Mouse (Mus musculus) lung, embryonic 16.5 days (tissue): Measurements from ENCODE around the gene Rasa2. TPM values are rescaled to one million over a fixed set of nuclear protein-coding genes. Genes with fewer than 3 reads are reported as not detected.

ENCODE experiments used
- ATAC-seq: fragments of 200-750 bp; cut with Nextera tagmentation; 2 replicates; pipeline ENCODE4 v1.8.0; 2017; ENCODE audit warnings: low read depth, mild to moderate bottlenecking, moderate library complexity
- H3K27ac ChIP-seq: fragments of 300-500 bp; sonication (generic); 2 replicates; pipeline ENCODE4 v1.5.1; 2014; ENCODE audit warnings: mild to moderate bottlenecking, control low read depth, low read length
- H3K27me3 ChIP-seq: fragments of 300-500 bp; sonication (generic); 2 replicates; pipeline ENCODE4 v1.6.1; 2014; ENCODE audit warnings: low read depth, low read length, mixed read lengths; ENCODE audit not compliant: control insufficient read depth, insufficient read depth
- H3K36me3 ChIP-seq: fragments of 300-500 bp; sonication (generic); 2 replicates; pipeline ENCODE4 v1.6.1; 2014; ENCODE audit warnings: low read length; ENCODE audit not compliant: control insufficient read depth, insufficient read depth
- H3K4me1 ChIP-seq: fragments of 300-500 bp; sonication (generic); replicated peaks from 2 replicates; pipeline ENCODE4 v1.6.1; 2014; ENCODE audit warnings: low read length, mixed read lengths; ENCODE audit not compliant: control insufficient read depth, insufficient read depth
- H3K4me2 ChIP-seq: fragments of 300-500 bp; sonication (generic); 2 replicates; pipeline ENCODE4 v1.6.1; 2014; ENCODE audit warnings: low read depth, low read length, control low read depth
- H3K4me3 ChIP-seq: fragments of 300-500 bp; sonication (generic); 2 replicates; pipeline ENCODE4 v1.5.1; 2014; ENCODE audit warnings: mild to moderate bottlenecking, low read length, control low read depth
- H3K9ac ChIP-seq: fragments of 300-500 bp; sonication (generic); 2 replicates; pipeline ENCODE4 v1.6.1; 2014; ENCODE audit warnings: low read length, control low read depth
- H3K9me3 ChIP-seq: fragments of 300-500 bp; sonication (generic); 2 replicates; pipeline ENCODE4 v1.6.1; 2016; ENCODE audit warnings: low read length; ENCODE audit not compliant: control insufficient read depth
- WGBS: fragments of 180-500 bp; shearing (Covaris S2); extraction: QIAGEN DNeasy Blood & Tissue Kit; methylation state at CpG from one replicate; pipeline ENCODE4 v1.1.7; 2014; 5-methylcytosine and 5-hydroxymethylcytosine counted together
- polyA plus RNA-seq: library from polyadenylated mRNA; unstranded; fragments of >200 nt; fragmentation: Nextera tagmentation; extraction: Ambion mirVana; gene quantifications from 2 replicates; pipeline ENCODE4 v1.2.1, GENCODE M21; 2015

The Rasa2 gene
- polyA plus RNA-seq, 1 experiment from 2014 or later = 18.9 TPM

- Histone ChIP-seq H3K27me3 (no peaks in the 10 kb centered on the region), H3K4me3 (no peak overlapping the region), H3K27ac (no peak overlapping the region), H3K9me3 (no peaks in the 10 kb centered on the region), H3K36me3 (peaks cover 3% of the 10 kb centered on the region), H3K9ac (no peak overlapping the region), H3K4me1 (no peaks in the 10 kb centered on the region), H3K4me2 (no peak overlapping the region)
- WGBS = 65% methylated on average over 6 of the region's 6 CpGs
- no peak for ATAC-seq
Measured at GRCm38 (mm10) chr9:96577674-96578073, 53.7 kb downstream of the Rasa2 start.

GRCm38 (mm10) chr9:96573252-96573651, 58.2 kb downstream of the Rasa2 start:
- H3K4me2 ChIP-seq = no peak overlapping the region
- no peaks in the 10 kb centered on the region for H3K9me3 ChIP-seq
- no peaks in the 10 kb centered on the region for H3K27me3 ChIP-seq
- no peaks in the 10 kb centered on the region for H3K4me1 ChIP-seq
- ATAC-seq = no peak
- WGBS = 6% methylated on average over 1 of the region's 1 CpGs
- H3K36me3 ChIP-seq = peaks cover 7% of the 10 kb centered on the region
- no peak overlapping the region for H3K9ac ChIP-seq
- H3K4me3 ChIP-seq = no peak overlapping the region
- no peak overlapping the region for H3K27ac ChIP-seq

GRCm38 (mm10) chr9:96572754-96573153, 58.7 kb downstream of the Rasa2 start:
- 78% methylated on average over 9 of the region's 9 CpGs for WGBS
- Histone ChIP-seq H3K4me1 (no peaks in the 10 kb centered on the region), H3K27ac (no peak overlapping the region), H3K9ac (no peak overlapping the region), H3K4me3 (no peak overlapping the region), H3K4me2 (no peak overlapping the region), H3K36me3 (peaks cover 7% of the 10 kb centered on the region), H3K27me3 (no peaks in the 10 kb centered on the region), H3K9me3 (no peaks in the 10 kb centered on the region)
- no peak for ATAC-seq

- H3K36me3 ChIP-seq = peaks cover 14% of the 10 kb centered on the region
Measured at GRCm38 (mm10) chr9:96566470-96566996, 64.9 kb downstream of the Rasa2 start.

GRCm38 (mm10) chr9:96563501-96563900, 67.9 kb downstream of the Rasa2 start:
- Histone ChIP-seq H3K4me3 (no peak overlapping the region), H3K36me3 (peaks cover 10% of the 10 kb centered on the region), H3K9me3 (no peaks in the 10 kb centered on the region), H3K4me1 (no peaks in the 10 kb centered on the region), H3K27me3 (no peaks in the 10 kb centered on the region), H3K9ac (no peak overlapping the region), H3K4me2 (no peak overlapping the region), H3K27ac (no peak overlapping the region)
- over 99% methylated on average over 4 of the region's 4 CpGs for WGBS
- no peak for ATAC-seq

More at GRCm38 (mm10) chr9:96566470-96566996, 64.9 kb downstream of the Rasa2 start:
- H3K9me3 ChIP-seq = no peaks in the 10 kb centered on the region
- H3K4me3 ChIP-seq = no peak overlapping the region
- 77% methylated on average over 8 of the region's 8 CpGs for WGBS
- no peak overlapping the region for H3K4me2 ChIP-seq
- H3K27ac ChIP-seq = no peak overlapping the region
- no peaks in the 10 kb centered on the region for H3K4me1 ChIP-seq
- ATAC-seq = no peak
- H3K9ac ChIP-seq = no peak overlapping the region
- no peaks in the 10 kb centered on the region for H3K27me3 ChIP-seq

GRCm38 (mm10) chr9:96559148-96559547, 72.3 kb downstream of the Rasa2 start:
- H3K4me1 ChIP-seq = no peaks in the 10 kb centered on the region
- H3K27me3 ChIP-seq = no peaks in the 10 kb centered on the region
- H3K9me3 ChIP-seq = no peaks in the 10 kb centered on the region
- H3K4me3 ChIP-seq = no peak overlapping the region
- H3K9ac ChIP-seq = no peak overlapping the region
- 89% methylated on average over 6 of the region's 6 CpGs for WGBS
- H3K4me2 ChIP-seq = no peak overlapping the region
- H3K36me3 ChIP-seq = peaks cover 4% of the 10 kb centered on the region
- no peak overlapping the region for H3K27ac ChIP-seq
- no peak for ATAC-seq

GRCm38 (mm10) chr9:96558594-96558993, 72.8 kb downstream of the Rasa2 start:
- 82% methylated on average over 1 of the region's 1 CpGs for WGBS
- H3K27ac ChIP-seq = no peak overlapping the region
- H3K9me3 ChIP-seq = no peaks in the 10 kb centered on the region
- H3K4me1 ChIP-seq = no peaks in the 10 kb centered on the region
- no peaks in the 10 kb centered on the region for H3K27me3 ChIP-seq
- H3K36me3 ChIP-seq = peaks cover 4% of the 10 kb centered on the region
- no peak for ATAC-seq
- no peak overlapping the region for H3K4me3 ChIP-seq
- H3K9ac ChIP-seq = no peak overlapping the region
- H3K4me2 ChIP-seq = no peak overlapping the region

GRCm38 (mm10) chr9:96554095-96554494, 77.3 kb downstream of the Rasa2 start:
- no peak for ATAC-seq
- Histone ChIP-seq H3K27me3 (no peaks in the 10 kb centered on the region), H3K4me2 (no peak overlapping the region), H3K9ac (no peak overlapping the region), H3K4me3 (no peak overlapping the region), H3K9me3 (no peaks in the 10 kb centered on the region), H3K27ac (no peak overlapping the region), H3K36me3 (peaks cover 8% of the 10 kb centered on the region), H3K4me1 (no peaks in the 10 kb centered on the region)
- WGBS = 79% methylated on average over 1 of the region's 1 CpGs

- Histone ChIP-seq H3K4me2 (no peak overlapping the region), H3K27me3 (no peaks in the 10 kb centered on the region), H3K4me1 (0 out of 2 replicates have a peak, but pooled peaks cover 2% of the 10 kb centered on the region), H3K9ac (no peak overlapping the region), H3K4me3 (no peak overlapping the region), H3K36me3 (peaks cover 15% of the 10 kb centered on the region), H3K9me3 (no peaks in the 10 kb centered on the region), H3K27ac (no peak overlapping the region)
- 83% methylated on average over 13 of the region's 13 CpGs for WGBS
- ATAC-seq = no peak
Measured at GRCm38 (mm10) chr9:96545410-96545809, 86.0 kb downstream of the Rasa2 start.
